17 mouse cellular contexts compared by ENCODE assay signal in the genomic region with DNA sequence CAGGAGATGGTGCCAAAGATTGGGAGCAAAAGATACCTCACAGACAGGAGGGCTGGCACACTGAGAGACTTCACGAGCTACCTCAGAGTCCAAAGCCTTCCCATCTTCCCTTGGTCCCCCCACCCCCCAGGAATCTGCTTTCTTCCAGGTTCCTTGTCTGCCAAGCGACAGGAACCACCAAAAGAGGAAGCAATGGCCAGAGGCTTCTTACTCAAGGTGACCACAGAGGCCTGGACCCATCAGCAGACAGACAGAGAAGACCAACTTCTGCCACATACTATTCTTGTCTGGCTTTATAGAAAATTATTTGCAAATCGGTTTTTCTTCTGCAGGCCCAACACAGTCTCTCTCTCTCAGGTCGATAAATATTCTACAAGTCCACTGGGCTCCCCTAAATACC. TPM values are rescaled to one million over a fixed set of nuclear protein-coding genes. Genes with fewer than 3 reads are reported as not detected.
DNase-seq lines count a peak whose midpoint lies in the region; ATAC-seq and TF ChIP-seq lines count a peak whose summit lies in the region.
"Had no signal": no experiment of that assay in that cellular context is flagged by ENCODE, and none has a peak within 500 bp of the region (broad histone marks: within the 10 kb centered on the region; RNA-seq: fewer than 3 reads in every experiment).

No protein-coding gene starts in this region.

- H3K36me3 ChIP-seq in E14TG2a.4 (ENCODE audit: insufficient read depth, low read length), result no peaks in the 10 kb centered on the region
- peaks cover 54% of the 10 kb centered on the region for H3K36me3 ChIP-seq in megakaryocyte, embryonic 14.5 days (replicated peaks; ENCODE audit: low read length)
- H3K36me3 ChIP-seq: embryonic facial prominence, embryonic 12.5 days; forebrain, embryonic 15.5 days; G1E; heart, embryonic 15.5 days; hindbrain, embryonic 12.5 days; stomach, embryonic 15.5 days had no signal

- no peak for DNase-seq in left cerebral cortex, adult 2 months (ENCODE audit: extremely low spot score in 1 of 2, low spot score in 2 of 2)
- no peak for DNase-seq in left cerebral cortex, adult 8-10 months (ENCODE audit: low spot score in 2 of 2)
- no peak for DNase-seq in gastrocnemius, adult 8-10 months (ENCODE audit: low spot score in 2 of 2)
- no peak for DNase-seq in adrenal gland, adult 18-20 months (ENCODE audit: low spot score in 2 of 2)
- DNase-seq: cerebellum, adult 11 months; cerebellum, postnatal 25 days; lung, postnatal 14 days had no signal

- peak; percentile 53 for ATAC-seq in common myeloid progenitor, adult 5-6 weeks (replicated peaks; ENCODE audit: low read depth, poor library complexity, severe bottlenecking)
- ATAC-seq: forebrain, embryonic 15.5 days; midbrain, embryonic 16.5 days had no signal

- no peak overlapping the region for H3K4me3 ChIP-seq in left cerebral cortex, adult 2 months
- H3K4me3 ChIP-seq in E14TG2a.4 (replicated peaks; ENCODE audit: low read length), result peak overlapping the region; percentile 37
- peak overlapping the region; percentile 64 for H3K4me3 ChIP-seq in megakaryocyte, embryonic 14.5 days (replicated peaks)
- H3K4me3 ChIP-seq: embryonic facial prominence, embryonic 12.5 days; forebrain, embryonic 15.5 days; heart, embryonic 15.5 days; hindbrain, embryonic 12.5 days; stomach, embryonic 15.5 days had no signal

- H3K9me3 ChIP-seq in E14TG2a.4 (ENCODE audit: low read length), result no peaks in the 10 kb centered on the region
- H3K9me3 ChIP-seq in megakaryocyte, embryonic 14.5 days, result no peaks in the 10 kb centered on the region
- H3K9me3 ChIP-seq: embryonic facial prominence, embryonic 12.5 days; forebrain, embryonic 15.5 days; G1E; heart, embryonic 15.5 days; hindbrain, embryonic 12.5 days; stomach, embryonic 15.5 days had no signal

- no peak for TF ChIP-seq CTCF in left cerebral cortex, adult 2 months (IDR thresholded peaks at IDR 0.05)
- no peak for TF ChIP-seq CTCF in E14TG2a.4 (conservative IDR thresholded peaks at IDR 0.05; ENCODE audit: low read length)

- no peaks in the 10 kb centered on the region for H3K27me3 ChIP-seq in E14TG2a.4 (ENCODE audit: insufficient read depth, low read length)
- no peaks in the 10 kb centered on the region for H3K27me3 ChIP-seq in megakaryocyte, embryonic 14.5 days (replicated peaks)
- H3K27me3 ChIP-seq: embryonic facial prominence, embryonic 12.5 days; forebrain, embryonic 15.5 days; heart, embryonic 15.5 days; hindbrain, embryonic 12.5 days; stomach, embryonic 15.5 days had no signal

- peaks cover 53% of the 10 kb centered on the region for H3K4me1 ChIP-seq in E14TG2a.4 (replicated peaks; ENCODE audit: low read depth, low read length)
- H3K4me1 ChIP-seq in megakaryocyte, embryonic 14.5 days, result peaks cover 95% of the 10 kb centered on the region

- H3K27ac ChIP-seq in left cerebral cortex, adult 2 months, result peak overlapping the region; percentile 61; the same call in 1 of the 2 replicates
- H3K27ac ChIP-seq: embryonic facial prominence, embryonic 12.5 days; forebrain, embryonic 15.5 days; hindbrain, embryonic 12.5 days; stomach, embryonic 15.5 days had no signal

- intact Hi-C loops in left cerebral cortex, adult 2 months (cut with DNase I), result no loop called here

RNA-seq across cellular contexts. Expression of gene Tbc1d7, which starts 46.4 kb away (rescaled TPM):
- total RNA-seq in left cerebral cortex, adult 2 months (2021), result 10 to 100 TPM; 23.4 to 29.0 TPM
- total RNA-seq in left cerebral cortex, adult 8-10 months (2022), result 10 to 100 TPM; 25.2 to 28.3 (median 26.1) TPM
- total RNA-seq in common myeloid progenitor, adult 5-6 weeks (2017), result 8.6 and 17.1 TPM in 2 replicates
- polyA plus RNA-seq in megakaryocyte, embryonic 14.5 days (2012; ENCODE audit: insufficient read depth, low replicate concordance), result 2.7 and 6.9 TPM in 2 replicates
- 10 to 100 TPM; 22.8 to 26.1 (median 25.0) TPM for total RNA-seq in gastrocnemius, adult 8-10 months (2022)
- total RNA-seq in adrenal gland, adult 18-20 months (2021), result 10 to 100 TPM; 11.4 to 13.5 TPM
